Mouse (Mus musculus) lung, postnatal 10 days (tissue): ENCODE measurements around the gene Pecam1.
A peak's percentile ranks its signal among the peaks of the same experiment; 100 is the strongest.
"Not testable (repeated sequence)": the region's sequence is repeated elsewhere in the genome, so short reads cannot be mapped to it uniquely, and the experiment has no call there.

Experiments
- DNase-seq: peaks from one replicate; pipeline ENCODE4 v3.0.0; 2021

Gene Pecam1

GRCm38 (mm10) chr11:106728402-106729366, 21.7 kb downstream of the Pecam1 start:
- no peak for DNase-seq

GRCm38 (mm10) chr11:106727967-106728366, 22.5 kb downstream of the Pecam1 start:
- no peak for DNase-seq

GRCm38 (mm10) chr11:106724916-106725235, 25.6 kb downstream of the Pecam1 start:
- DNase-seq: not testable (repeated sequence)

GRCm38 (mm10) chr11:106724176-106724915, 26.1 kb downstream of the Pecam1 start:
- no peak for DNase-seq

- DNase-seq: peak; percentile 38
Measured at GRCm38 (mm10) chr11:106723611-106724125, 26.8 kb downstream of the Pecam1 start.

GRCm38 (mm10) chr11:106722831-106723361, 27.5 kb downstream of the Pecam1 start:
- peak; percentile 54 for DNase-seq

- no peak for DNase-seq
Measured at GRCm38 (mm10) chr11:106720379-106720778, 30.0 kb downstream of the Pecam1 start.

- no peak for DNase-seq
Measured at GRCm38 (mm10) chr11:106716568-106716967, 33.9 kb downstream of the Pecam1 start.

- DNase-seq: peak; percentile 70
Measured at GRCm38 (mm10) chr11:106715066-106715465, 35.4 kb downstream of the Pecam1 start.

- DNase-seq: peak; percentile 37
Measured at GRCm38 (mm10) chr11:106710789-106711188, 39.6 kb downstream of the Pecam1 start.

- DNase-seq: no peak
Measured at GRCm38 (mm10) chr11:106709227-106709985, 41.0 kb downstream of the Pecam1 start.

GRCm38 (mm10) chr11:106707866-106708265, 42.6 kb downstream of the Pecam1 start:
- DNase-seq: no peak

- no peak for DNase-seq
Measured at GRCm38 (mm10) chr11:106707085-106707484, 43.3 kb downstream of the Pecam1 start.

- DNase-seq: no peak
Measured at GRCm38 (mm10) chr11:106706212-106706611, 44.2 kb downstream of the Pecam1 start.

GRCm38 (mm10) chr11:106704399-106705111, 45.9 kb downstream of the Pecam1 start:
- no peak for DNase-seq

- DNase-seq: no peak
Measured at GRCm38 (mm10) chr11:106703931-106704330, 46.5 kb downstream of the Pecam1 start.

- no peak for DNase-seq
Measured at GRCm38 (mm10) chr11:106702584-106702983, 47.8 kb downstream of the Pecam1 start.

- DNase-seq: no peak
Measured at GRCm38 (mm10) chr11:106701589-106701988, 48.8 kb downstream of the Pecam1 start.

GRCm38 (mm10) chr11:106699083-106699482, 51.3 kb downstream of the Pecam1 start:
- no peak for DNase-seq

GRCm38 (mm10) chr11:106698289-106698688, 52.1 kb downstream of the Pecam1 start:
- no peak for DNase-seq

- no peak for DNase-seq
Measured at GRCm38 (mm10) chr11:106695917-106696316, 54.5 kb downstream of the Pecam1 start.

- DNase-seq: no peak
Measured at GRCm38 (mm10) chr11:106692890-106693289, 57.5 kb downstream of the Pecam1 start.
